Mouse (Mus musculus) G1E (cell line): Measurements from ENCODE around the gene Cdk5rap2.

Experiments used
- CTCF ChIP-seq: IDR thresholded peaks from 2 replicates; pipeline ENCODE4 v1.5.1; 2012; ENCODE audit warnings: low read depth, low read length, inconsistent platforms, mixed read lengths
- GATA1 ChIP-seq: IDR thresholded peaks from 2 replicates; pipeline ENCODE4 v1.6.1; 2012; ENCODE audit warnings: borderline replicate concordance, low read length, inconsistent platforms, mixed read lengths
- GATA2 ChIP-seq: IDR thresholded peaks from 2 replicates; pipeline ENCODE4 v1.6.1; 2012; ENCODE audit warnings: low read depth, low read length, inconsistent platforms, borderline replicate concordance
- POLR2AphosphoS5 ChIP-seq: IDR thresholded peaks from 2 replicates; pipeline ENCODE4 v1.6.1; 2012; ENCODE audit warnings: low read depth, low read length, inconsistent platforms; ENCODE audit not compliant: insufficient replicate concordance
- TAL1 ChIP-seq: conservative IDR thresholded peaks from 2 replicates; pipeline ENCODE4 v1.6.1; 2012; ENCODE audit warnings: low read depth, low read length, inconsistent platforms, mixed read lengths

DNA sequence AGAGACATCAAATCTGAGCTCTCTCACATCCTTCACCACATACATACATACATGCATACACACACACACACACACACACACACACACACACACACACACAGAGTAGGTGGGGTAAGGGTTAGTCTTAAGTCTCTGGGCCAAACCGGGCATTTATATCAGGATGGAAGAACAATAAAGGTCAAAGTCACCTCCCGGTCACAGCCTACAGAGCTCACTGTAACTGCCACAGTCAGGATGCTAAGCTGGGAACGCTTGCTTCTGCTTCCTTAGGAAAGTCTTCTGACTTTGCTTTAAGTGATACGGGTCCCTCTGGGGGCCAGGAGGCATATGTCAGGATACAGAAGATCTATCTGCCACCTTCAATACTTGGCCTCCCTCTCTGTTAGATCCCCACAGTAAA is 75.2 kb downstream of the Cdk5rap2 start:
- no peak for TF ChIP-seq CTCF
- TF ChIP-seq GATA1, result no peak
- TF ChIP-seq POLR2AphosphoS5, result no peak
- TF ChIP-seq TAL1, result no peak
- no peak for TF ChIP-seq GATA2
